Mouse (Mus musculus) embryo, embryonic 9.5 days (tissue): ENCODE data around the gene Lbh.

ENCODE experiments used
- DNase-seq: peaks from one replicate; pipeline ENCODE4 v3.0.0-alpha.2; 2017; ENCODE audit errors: extremely low spot score

The Lbh gene

GRCm38 (mm10) chr17:72970631-72971161, 52.6 kb downstream of the Lbh start:
- DNase-seq = no peak

GRCm38 (mm10) chr17:72973041-72973440, 54.9 kb downstream of the Lbh start:
- no peak for DNase-seq

- DNase-seq = no peak
These were observed 58.4 kb downstream of the Lbh start for GRCm38 (mm10) chr17:72976258-72977231.

GRCm38 (mm10) chr17:72977616-72978015, 59.5 kb downstream of the Lbh start:
- DNase-seq = no peak

- no peak for DNase-seq
These were observed 64.1 kb downstream of the Lbh start for GRCm38 (mm10) chr17:72982156-72982555.

- no peak for DNase-seq
These were observed 65.4 kb downstream of the Lbh start for GRCm38 (mm10) chr17:72983471-72983870.

GRCm38 (mm10) chr17:72989025-72989424, 70.9 kb downstream of the Lbh start:
- DNase-seq = no peak
